Mouse (Mus musculus): Measurements from ENCODE around the gene Atg4c.

The Atg4c gene

GRCm38 (mm10) chr4:99252957-99253356 is 59.2 kb downstream of the Atg4c start:
- in situ Hi-C loops (cut with MboI; ENCODE audit: low sequenced_read_pairs): no loop called here

DNA sequence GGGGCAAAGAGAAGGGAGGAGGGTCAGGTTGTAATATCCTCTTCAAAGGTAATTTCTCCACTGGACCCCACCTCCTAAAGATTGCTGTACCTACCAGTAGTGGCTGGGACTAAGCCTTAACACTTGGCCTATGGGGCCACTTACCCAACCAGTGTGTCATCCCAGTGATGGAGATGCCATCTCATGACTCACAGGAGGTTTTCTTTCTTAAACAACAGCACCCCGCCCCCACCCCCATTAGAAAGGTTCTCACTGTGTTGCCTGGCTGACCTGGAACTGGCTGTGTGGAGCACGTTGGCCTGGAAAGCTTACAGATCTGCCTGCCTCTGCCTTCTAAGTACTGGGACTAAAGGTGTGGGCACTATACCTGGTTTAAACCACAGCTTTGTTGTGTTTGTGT is 69.5 kb downstream of the Atg4c start:
- in situ Hi-C loops (cut with MboI; ENCODE audit: low sequenced_read_pairs): no loop called here

GRCm38 (mm10) chr4:99263663-99264062 is 69.9 kb downstream of the Atg4c start:
- in situ Hi-C loops (cut with MboI; ENCODE audit: low sequenced_read_pairs): no loop called here

DNA sequence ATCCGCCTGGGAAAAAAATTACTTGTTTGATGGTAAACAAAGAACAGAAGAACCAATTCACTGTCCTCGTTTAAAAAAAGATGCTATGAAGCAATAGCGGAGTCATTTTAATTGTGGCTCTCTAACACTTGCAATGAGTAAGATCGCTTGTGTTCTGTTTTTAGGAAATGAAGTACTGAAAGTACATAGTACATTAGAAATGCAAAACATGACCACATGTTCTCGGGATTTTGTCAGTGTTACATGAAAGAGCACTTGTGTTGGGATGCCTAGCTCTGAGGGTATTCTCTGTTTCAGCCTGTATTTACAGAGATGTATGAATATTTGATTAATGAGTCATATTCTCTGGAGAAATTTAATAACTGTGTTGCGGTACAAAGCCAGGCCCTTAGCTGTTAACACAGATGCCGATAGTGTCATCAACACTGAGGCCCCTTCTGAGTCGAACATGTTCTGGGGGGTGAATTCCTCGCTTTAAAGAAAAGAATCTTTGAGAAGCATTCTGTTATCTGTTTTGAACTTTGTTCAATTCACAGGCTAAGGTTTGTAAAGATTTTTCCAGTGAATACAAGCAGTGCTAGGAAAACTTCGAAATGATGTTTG is 73.2 kb downstream of the Atg4c start:
- in situ Hi-C loops (cut with MboI; ENCODE audit: low sequenced_read_pairs): no loop called here

DNA sequence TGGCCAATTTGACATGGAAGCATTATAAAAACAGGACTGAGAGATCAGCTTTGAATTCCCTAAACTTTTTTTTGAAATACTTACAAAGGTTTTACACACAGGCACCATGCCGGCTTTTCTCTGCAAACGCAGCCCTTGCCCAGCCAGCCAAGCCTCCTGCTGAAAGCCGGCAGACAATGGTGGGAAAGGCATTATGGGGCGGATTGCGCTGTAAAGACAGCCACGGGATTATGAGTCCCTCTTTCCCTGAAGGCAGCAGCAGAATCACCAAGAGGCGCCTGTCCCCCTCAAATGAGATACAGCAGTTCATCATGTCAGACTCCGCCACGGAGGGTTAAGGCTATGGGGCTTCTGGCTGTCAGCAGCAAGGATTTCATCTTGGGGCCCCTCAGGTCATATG is 79.1 kb downstream of the Atg4c start:
- in situ Hi-C loops (cut with MboI; ENCODE audit: low sequenced_read_pairs): no loop called here

DNA sequence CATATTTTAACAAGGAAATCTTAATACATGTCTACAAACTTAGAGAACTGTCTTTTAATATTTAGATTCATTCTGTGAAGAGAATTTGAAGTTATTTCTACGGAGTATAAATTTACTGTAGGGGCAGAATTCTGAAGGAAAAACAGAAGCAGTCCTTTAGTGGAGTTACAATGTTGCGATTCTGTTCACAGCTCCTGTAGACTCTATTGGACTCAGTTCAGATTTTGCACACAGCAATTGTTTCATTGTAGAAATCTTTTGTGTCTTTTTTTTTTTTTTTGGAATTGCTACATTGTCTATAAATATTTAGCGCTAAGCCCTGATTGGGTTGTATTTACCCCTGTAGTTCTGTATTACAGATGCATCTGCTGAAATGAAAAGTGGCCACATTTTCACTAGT is 79.7 kb downstream of the Atg4c start:
- in situ Hi-C loops (cut with MboI; ENCODE audit: low sequenced_read_pairs): no loop called here

DNA sequence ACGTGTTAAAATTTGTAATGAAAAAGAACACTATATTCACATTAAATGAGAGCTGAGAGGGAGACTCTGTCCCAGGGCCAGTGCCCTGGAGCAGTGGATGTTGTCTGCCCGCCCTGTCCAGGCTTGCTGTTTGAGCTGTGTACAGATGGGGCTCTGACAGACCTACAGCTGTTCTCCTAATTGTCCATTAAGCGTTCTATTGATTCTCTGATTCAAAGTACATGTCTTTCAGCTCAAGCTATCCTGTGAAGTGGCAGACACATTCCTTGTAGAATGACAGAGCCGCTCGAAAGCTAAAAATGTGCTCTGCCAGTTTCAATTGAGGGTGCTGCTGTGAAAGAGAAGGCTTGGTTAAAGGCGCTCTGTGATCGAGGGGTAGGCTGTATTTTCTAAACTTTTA is 80.2 kb downstream of the Atg4c start:
- in situ Hi-C loops (cut with MboI; ENCODE audit: low sequenced_read_pairs): no loop called here

- in situ Hi-C loops (cut with MboI; ENCODE audit: low sequenced_read_pairs): no loop called here
Observed at GRCm38 (mm10) chr4:99278876-99279275, 85.1 kb downstream of the Atg4c start.

GRCm38 (mm10) chr4:99281711-99282110 is 88.0 kb downstream of the Atg4c start:
- in situ Hi-C loops (cut with MboI; ENCODE audit: low sequenced_read_pairs): no loop called here

GRCm38 (mm10) chr4:99289286-99289685 is 95.6 kb downstream of the Atg4c start:
- in situ Hi-C loops (cut with MboI; ENCODE audit: low sequenced_read_pairs): no loop called here

- in situ Hi-C loops (cut with MboI; ENCODE audit: low sequenced_read_pairs): no loop called here
Observed at GRCm38 (mm10) chr4:99298676-99299075, 104.9 kb downstream of the Atg4c start.

- in situ Hi-C loops (cut with MboI; ENCODE audit: low sequenced_read_pairs): no loop called here
Observed at GRCm38 (mm10) chr4:99304793-99305192, 111.1 kb downstream of the Atg4c start.
